Mouse (Mus musculus) right cerebral cortex, postnatal 36 days (tissue): ENCODE results near the gene Rflna.
A peak's percentile ranks its signal among the peaks of the same experiment; 100 is the strongest.

Source experiments
- DNase-seq, 2 experiments: peaks; one replicate each; pipeline ENCODE4 v3.0.0; 2022; ENCODE audit warnings: low spot score in 2 of 2, mixed read lengths in 1 of 2

Rflna gene

DNA sequence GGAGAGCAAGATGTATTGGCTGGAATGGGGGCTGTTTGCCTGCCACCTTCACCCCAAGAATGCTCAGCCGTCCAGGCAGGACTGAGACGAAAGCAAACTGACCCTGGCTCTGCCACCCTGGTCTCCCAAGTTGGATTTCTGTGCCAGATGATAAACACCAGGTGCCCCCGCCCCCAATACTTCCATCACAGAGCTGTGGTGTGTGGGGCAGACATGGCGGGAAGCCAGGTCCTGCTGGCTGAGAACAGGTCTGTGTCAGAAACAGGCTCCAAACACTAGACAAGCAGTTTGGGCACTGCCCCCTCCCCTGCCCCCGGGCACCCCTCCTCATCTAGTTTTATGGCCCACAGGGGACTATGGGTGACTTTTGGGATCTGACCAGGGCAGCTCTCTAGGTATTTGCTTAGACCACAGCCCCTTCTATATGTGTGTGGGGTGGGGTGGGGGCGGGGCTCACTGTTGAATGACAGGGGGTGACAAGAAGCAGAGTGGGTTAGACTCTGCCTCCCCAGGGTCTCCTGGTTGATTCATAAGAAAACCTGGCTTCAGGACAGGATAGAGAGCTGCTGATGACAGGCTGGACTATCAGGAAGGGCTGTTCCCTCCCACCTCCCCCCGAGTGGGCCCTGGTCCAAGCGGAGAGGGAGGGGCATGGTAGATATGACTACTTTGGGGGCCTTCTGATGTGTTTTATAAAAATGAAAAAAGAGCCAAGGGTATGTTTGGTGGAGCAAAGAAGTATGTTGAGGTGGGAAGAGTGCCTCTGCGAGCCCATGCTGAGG lies 3.0 kb downstream of the Rflna start:
- DNase-seq = no peak

DNA sequence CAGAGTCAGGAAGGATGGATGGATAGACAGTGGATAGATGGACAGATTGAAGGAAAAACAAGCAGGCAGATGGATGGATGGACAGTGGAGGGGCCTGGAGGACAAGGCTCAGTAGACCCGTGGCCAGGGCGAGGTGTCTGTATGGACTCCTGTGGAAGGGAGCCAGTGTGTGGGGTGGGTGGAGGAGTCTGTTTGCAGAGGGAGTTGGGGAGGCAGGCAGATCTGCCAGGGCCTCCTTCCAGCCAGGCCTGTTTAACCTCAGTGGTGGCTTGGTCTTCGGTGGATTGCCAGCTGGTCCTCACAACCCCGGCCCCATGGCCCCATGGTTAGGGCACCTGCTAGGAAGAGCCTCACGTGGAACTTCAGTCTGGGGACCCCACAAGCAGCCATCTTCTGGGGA lies 3.9 kb downstream of the Rflna start:
- DNase-seq = no peak

DNA sequence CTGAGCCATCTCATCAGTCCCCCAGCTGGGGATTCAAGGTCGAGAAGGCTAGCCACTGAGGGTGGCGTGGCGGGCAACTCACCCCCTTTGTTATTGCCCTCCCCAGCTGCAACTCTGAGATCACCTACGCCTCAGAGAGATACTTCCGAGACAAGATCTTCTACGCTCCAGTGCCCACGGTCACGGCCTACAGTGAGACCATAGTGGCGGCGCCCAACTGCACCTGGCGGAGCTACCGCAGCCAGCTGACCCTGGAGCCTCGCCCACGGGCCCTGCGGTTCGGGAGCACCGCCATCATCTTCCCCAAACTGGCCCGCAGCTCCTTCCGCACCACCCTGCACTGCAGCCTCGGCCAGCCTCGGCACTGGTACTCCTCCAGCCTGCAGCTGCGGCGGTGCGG lies 8.1 kb downstream of the Rflna start:
- no peak for DNase-seq

DNA sequence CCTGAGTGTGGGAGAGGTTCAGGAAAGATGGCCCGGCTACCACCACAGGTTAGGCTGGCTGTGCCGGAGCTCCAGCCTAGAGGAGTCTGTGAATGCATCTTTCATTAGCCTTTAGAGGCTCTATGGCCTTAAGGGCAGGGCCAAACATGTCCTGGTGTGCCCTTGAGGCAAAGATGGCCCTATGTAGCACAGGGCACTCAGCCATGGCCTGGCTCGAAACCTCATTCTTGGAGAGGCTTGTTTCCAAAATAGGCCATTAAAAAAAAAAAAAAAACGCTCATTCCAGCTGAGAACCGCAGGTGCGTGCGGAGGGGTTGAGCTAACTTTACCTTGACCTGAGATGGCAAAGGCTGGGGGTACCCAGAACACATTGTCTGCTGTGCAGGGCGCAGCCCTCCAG lies 8.6 kb downstream of the Rflna start:
- DNase-seq = no peak

DNA sequence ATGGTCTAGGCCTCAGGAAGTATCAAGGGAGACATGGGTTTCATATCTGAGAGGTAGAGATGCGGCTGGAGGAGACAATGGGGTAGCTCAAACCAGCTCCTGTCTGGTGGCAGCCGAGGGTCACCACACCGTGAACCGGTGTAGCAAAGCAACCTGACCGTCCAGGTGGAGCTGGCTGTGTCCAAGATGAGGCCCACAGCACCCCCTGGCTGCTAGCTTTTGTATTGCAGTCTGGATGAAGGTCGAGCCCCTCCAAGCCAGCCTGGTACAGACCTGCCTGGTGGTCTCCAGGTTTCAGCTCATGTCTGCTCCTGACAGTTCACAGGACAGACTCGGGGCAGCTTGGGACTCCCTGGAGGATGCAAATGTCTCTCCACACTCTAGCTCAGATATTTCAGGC lies 11.5 kb downstream of the Rflna start:
- peak; percentile 40 to 45 for DNase-seq

DNA sequence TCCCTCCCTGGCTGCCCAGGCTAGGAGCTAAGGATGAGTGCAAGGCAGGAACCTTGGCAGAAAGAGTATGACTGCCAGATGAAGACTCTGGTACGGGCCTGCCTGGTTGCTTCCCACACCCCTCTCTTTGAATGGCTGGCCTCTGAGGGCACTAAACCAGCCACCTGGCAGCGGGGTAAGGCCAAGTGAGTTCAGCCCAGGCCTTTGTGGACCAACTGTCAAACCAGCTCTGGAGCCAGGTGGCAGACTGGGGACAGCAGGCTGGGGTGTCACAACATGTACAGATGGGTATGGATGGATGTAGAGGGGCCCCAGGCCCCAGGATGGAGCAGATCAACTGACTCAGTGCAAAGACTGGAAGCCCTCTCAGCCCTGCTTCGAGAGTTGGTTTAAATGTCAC lies 12.0 kb downstream of the Rflna start:
- no peak for DNase-seq

DNA sequence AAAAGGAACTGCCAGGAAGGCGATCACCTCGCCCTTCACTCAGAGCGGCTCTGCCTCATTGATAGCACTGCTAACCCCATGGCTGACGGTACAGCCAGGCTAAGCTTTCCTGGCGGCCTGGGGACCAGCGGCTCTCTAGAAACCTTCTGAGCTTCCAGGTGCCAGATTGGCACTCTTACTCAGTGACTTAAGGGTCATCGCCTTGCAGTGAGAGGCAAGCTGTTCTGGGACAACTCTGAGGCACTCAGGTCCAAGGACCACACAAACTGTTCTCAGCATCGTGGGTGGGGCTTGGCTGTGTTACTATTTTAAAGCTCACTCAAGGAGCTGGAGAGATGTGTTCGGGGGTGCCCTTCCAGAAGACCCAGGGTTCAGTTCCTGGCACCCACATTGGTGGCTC lies 12.6 kb downstream of the Rflna start:
- DNase-seq = no peak

DNA sequence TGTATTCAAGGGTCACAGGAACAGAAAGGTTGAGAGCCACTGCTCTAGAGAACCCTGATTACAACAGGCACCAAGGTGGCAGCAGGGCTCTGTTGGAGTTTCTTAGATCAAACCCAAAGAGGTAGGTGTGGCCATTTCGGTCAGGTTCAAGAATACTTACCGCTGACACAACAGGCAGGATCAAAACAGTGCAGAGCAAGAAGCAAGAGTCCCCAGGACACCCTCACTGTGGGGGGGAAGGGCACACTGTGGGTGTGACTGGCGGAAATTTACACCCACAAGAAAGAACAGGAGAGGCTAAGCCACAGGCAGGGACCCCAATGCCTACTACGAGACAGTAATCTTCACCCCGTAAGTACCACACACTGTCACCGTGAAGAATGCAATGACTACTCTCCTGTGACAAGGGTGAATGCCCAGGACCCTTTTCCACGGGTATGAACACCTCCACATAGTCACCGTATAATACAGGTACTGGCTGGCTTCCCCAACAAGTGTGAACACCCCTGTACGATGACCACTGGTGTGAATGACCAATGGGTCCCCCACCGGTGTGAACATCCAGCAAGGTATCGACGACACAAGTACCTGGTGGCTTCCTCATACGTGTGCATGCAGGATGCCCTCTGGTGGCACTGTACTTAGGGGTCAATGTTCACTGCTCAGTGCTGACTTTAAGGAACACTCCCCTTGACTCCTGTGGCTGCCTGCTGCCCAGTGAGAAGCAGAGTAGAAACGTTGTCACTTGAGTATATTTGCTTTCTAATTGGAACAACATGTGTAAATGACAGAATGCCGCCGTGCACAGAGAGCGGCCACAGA lies 13.6 kb downstream of the Rflna start:
- no peak for DNase-seq

DNA sequence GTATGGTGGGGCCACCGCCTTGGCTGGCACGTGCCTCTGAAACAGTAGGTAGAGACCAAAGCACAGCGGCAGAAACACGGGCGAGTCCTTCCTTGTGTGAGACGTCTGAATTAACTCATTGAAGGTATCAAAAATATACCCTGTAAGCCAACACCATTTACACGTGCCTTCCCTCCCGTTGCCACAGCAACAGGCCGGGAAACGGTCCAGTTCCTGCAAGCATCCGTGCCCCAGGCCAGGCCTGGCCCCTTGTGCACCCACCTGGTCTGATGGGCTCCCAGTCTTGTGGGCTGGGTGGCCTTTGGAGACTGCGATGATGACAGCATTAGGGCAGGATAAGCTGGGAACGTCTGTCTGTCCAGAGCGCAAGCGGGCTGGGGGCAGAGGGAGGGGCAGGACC lies 14.3 kb downstream of the Rflna start:
- no peak for DNase-seq

DNA sequence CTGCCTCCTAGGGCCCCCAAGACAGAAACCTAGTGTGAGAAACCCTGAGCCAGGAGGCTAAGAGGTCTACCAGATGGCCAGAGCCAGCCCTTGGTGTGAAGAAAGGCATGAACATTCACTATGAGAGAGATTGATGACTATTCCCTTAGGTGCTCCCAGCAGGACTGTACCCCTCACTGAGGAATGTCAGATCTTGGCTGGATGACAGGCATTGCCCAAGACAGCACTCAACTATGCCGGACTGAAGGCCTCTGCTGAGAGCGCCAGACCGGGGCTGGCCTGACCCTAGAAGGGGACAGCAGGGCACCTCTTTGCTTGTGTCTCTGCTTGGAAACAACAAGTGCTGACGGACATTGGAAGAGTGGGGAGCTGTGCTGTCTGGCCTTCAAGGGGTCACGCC lies 16.1 kb downstream of the Rflna start:
- no peak for DNase-seq

DNA sequence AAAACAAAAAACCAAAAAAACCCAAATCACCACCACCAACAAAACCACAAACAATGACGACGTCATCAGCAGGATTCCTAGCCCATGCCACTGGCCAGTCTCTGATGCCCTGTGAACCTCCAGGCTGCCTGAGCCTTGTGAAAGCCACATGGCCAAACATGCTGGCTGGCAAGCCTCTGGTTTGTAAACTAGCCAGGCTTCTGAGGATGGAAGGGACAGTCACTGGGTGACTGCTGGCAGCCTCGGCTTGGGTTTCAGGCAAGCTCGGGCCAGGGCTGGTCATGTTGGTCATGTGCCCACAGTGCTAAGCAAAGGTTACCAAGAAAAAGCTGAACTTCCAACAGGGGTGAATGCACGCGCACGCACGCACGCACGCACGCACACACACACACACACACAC lies 18.3 kb downstream of the Rflna start:
- no peak for DNase-seq

DNA sequence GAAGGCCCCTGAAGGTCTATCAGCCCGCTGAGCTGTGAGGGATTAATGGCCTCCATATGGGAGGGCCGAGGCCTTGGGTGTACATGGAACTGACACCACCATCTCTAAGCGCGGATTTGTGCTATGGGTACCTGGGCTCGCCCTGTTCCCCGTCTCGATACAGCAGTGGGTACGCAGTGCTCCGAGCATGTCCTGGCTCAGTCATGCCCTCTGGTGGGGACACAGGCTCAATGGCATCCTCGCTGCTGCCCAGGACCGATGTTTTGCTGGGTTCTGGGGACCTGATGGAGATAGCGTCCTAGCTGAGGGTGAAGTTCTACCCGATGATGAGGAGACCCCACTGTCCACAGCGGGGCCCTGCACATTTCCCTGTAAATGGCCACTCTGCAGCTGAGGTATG lies 21.0 kb downstream of the Rflna start:
- no peak for DNase-seq

DNA sequence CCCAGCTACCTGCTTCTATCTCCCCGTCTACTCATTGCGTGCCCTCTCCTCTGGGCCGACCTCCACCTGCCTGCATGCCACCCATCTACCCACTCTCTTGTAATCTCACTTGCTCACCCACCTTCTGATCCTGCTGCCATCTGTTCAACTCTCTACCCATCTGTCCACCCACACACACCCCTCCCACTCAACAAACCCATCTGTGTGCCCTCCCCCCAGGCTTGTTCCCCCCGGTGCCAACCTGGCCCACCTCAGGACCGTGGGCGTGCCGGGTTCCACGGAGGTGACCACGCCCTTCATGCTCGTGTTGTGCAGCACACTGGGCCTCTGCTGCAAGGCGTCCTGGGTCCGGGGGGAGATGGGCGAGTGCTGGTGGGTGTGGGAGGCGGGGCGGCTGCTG lies 25.4 kb downstream of the Rflna start:
- no peak for DNase-seq

DNA sequence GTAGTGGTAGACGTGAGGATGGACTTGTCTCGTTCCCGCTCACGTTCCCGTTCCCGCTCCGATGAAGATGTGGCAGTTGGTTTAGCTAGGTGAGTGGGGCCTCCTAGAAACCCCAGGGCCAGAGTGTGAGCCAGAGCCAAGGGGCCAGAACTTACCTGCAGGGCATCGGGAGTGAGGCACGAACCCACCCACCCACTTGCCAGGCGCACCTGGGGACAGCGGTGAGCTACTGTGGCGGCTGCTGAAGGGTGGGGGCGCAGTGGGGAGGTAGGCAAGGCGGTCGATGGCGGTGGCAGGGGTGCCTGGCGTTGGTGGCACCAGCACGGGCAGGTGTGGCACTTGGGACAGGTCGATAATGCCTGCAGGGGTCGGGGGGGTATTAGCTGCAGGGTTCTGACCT lies 25.9 kb downstream of the Rflna start:
- DNase-seq = no peak

DNA sequence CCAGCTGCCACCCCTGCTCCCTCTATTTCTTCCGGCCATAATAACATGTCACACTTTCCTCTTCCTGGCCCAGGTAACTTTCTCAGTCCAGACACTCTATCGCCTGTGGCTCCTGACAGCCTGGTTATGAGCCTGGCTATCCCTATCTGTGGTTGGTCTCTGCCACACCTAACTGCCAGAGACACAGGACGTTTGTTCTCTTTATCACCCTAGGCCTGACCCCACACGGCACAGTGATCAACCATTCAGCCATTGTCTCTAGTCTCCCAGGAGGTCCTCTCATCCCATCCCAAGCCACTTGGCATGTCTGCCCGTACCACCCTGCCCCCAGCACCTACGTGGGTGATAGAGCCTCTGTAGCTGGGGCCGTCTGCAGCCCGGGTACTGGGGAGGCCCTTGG lies 33.5 kb downstream of the Rflna start:
- no peak for DNase-seq

DNA sequence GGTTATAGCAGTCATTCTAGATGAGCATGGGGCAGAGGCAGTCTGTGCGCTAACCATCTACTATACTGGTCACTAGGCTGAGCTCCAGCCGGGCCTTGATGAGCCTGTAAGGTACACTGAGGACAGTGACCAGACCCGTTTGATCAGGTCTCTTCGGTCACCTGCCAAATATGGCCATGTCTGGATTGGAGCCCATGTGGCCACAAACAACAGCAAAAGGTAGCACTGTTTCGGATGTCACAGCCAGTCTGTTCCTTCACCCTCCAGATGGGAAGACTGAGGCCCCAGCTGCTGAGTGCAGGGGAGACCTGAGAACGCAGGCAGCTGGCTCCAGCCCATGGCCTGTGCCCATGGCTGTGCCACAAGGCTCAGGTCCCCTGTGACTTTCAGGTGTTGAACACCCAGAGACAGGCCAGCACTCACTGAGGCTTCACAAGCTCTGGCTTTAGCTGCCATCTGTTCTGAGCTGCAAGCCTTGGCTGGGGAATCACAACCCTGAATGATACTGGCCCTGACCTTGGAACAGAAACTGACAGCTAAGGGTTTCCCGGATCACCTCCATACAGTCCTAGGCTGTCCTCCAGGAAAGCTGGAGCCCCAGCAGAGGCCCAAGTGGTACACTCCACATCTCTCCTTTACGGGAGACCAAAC lies 36.5 kb downstream of the Rflna start:
- DNase-seq = no peak

DNA sequence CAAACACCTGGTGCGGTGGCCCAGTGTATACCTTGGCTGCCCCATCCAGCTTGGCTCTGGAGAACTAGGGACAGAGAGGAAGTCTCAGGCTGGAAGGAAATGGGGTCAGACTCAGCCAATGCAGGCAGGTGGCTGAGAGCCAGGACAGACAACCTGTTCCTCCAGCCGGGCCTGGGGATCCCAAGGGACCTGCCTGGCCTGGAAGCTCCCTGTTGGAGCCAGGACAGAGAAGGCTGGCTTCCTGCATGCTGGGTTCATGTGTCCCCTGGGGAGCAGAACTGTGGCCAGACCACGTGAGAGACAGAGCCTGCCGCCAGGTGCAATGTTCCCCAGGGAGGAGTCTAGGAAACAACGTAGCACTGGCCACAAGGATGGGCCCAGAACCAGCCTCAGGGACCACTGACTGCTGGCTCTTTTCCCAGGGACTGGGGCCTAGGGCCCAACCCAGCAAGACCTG lies 37.1 kb downstream of the Rflna start:
- DNase-seq = no peak

DNA sequence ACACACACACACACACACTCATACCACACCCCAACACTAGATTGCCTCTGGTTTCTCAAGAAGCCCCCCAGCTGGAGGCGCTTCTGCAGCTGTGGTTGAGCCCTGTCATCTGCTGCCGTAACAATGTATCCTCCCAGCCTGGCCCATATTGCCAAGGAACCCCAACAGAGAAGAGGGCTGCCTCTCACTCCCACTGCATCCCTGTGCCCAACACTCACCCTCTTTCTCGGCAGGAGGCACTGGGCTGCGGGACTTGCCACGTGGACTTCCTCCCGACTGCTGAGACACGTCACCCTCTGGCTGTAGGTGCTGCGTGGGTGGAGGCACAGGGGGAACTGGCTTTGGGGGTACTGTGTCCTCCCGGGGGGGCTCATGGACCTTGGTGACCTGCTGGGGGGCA lies 38.6 kb downstream of the Rflna start:
- DNase-seq = no peak

DNA sequence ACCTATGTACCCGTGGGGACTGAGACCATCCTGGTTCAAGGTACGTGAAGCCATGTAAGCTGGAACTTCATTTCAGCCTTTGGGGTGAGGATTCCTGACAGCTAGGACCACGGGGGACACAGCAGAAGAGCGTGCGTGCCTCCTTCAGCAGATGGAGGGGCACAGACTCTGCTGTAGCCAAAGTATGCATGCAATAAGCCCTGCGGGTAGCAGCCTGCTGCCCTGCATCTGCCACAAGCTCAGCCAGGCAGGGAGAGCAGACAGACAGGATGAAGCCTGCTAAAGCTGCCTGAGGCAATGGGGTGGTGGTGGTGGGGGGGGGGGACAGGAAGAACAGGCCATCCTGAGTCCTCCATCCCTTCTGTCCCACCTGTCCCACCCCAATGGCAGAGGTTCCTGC lies 40.4 kb downstream of the Rflna start:
- DNase-seq = no peak

DNA sequence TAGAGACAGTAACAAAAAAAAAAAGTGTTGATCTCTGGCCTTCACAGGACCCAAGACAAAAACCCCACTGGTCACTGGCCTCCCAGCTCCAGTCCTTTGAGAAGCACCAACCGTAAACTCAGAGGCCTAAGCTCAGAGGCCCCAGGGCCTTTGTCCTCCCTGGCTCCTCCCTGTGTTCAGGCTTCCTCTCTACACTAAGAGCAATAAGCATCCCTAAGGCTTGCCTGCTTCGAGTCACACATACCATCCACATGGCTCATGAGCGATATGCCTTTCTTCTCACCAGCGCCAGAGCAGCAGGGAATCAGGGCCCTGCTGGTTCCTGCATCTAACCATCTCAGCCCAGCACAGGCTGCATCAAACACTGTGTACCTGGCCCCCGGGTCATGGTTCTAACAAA lies 42.2 kb downstream of the Rflna start:
- DNase-seq = no peak

DNA sequence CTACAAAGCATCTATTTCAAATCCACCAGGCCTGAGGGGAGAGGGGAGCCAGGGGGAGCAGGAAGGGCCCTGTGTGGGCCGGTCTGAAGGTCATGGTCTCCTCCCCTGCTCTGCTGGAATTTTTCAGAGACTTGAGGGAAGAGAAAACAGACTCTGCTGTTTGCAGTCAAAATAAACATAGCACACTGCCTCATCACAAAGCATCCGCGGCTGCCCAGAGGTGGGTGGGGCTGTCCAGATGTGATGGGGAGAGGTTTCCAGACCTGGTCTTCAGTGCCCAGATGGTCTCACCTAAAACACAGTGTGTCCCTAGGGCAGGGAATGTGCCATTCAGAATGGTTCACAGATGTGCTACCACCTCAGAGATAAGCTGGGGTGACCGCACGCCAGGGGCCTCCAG lies 43.4 kb downstream of the Rflna start:
- DNase-seq = no peak

DNA sequence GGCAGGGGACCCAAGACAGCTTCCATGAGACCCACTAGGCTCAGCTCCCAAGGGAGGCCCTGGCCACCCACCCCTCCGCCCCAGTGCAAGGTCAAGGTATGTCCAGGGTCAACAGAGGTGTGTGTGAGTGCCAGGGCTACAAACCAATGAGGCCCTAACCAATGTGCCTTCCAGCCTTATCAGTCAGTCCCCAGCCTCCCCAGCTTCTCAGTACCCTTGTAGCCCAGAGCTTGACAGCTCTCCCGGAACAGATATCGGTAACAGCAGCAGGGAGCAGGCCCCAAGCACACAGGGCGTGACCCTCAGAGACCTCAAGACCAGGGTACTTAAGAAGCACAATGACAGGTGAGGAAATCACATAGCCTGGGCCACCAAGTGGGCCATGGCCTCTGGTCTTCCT lies 46.5 kb downstream of the Rflna start:
- DNase-seq = no peak

DNA sequence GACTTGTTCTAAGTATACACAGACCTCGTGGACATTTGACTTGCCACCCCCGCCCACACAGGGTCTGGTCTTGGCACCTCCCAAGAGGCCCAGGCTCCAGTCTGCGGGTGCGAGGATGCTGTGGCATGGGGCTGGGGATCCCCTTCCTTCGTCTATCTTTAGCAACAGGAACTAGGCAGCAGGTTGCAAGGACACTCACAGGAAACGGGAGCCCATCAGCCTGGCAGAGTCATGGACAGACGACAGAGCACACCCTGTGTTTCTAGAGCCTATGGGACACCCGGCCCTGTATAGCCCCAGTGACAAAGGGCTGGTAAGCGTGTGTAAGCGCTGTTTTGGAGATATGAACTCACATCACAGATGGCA lies 49.2 kb downstream of the Rflna start:
- DNase-seq = peak in 1 of 2 experiments; percentile 24
